Mouse (Mus musculus) lung, postnatal 0 days (tissue): ENCODE data around the gene Thap4.

Source experiments
- CTCF ChIP-seq: IDR thresholded peaks from 2 replicates; pipeline ENCODE4 v1.5.1; 2016; ENCODE audit warnings: antibody characterized with exemption, mild to moderate bottlenecking
- EP300 ChIP-seq: IDR thresholded peaks from 2 replicates; pipeline ENCODE4 v1.6.1; 2016; ENCODE audit warnings: antibody characterized with exemption, mild to moderate bottlenecking, control low read depth

GRCm38 (mm10) chr1:93754573-93755290, at the start of gene Thap4:
- TF ChIP-seq CTCF (no peak), EP300 (no peak)
